Mouse (Mus musculus) R1 (cell line): Measurements from ENCODE around the gene Ifna15.
"Not testable (repeated sequence)": the region's sequence is repeated elsewhere in the genome, so short reads cannot be mapped to it uniquely, and the experiment has no call there.

Source experiments
- DNase-seq: peaks from one replicate; pipeline ENCODE4 v3.0.0-alpha.2; 2018; ENCODE audit warnings: low read depth, low spot score

Ifna15 gene

GRCm38 (mm10) chr4:88558145-88558544, at the start of gene Ifna15:
Gene Ifna15 (minus strand): TSS chr4:88558245.
- not testable (repeated sequence) for DNase-seq

GRCm38 (mm10) chr4:88603276-88603675, 45.2 kb upstream of the Ifna15 start, which contains the start of gene Ifna12:
Gene Ifna12 (minus strand): TSS chr4:88603376.
- no peak for DNase-seq

GRCm38 (mm10) chr4:88592285-88592684, 34.2 kb upstream of the Ifna15 start, which contains the start of gene Ifna9:
Gene Ifna9 (minus strand): TSS chr4:88592385.
- no peak for DNase-seq

DNA sequence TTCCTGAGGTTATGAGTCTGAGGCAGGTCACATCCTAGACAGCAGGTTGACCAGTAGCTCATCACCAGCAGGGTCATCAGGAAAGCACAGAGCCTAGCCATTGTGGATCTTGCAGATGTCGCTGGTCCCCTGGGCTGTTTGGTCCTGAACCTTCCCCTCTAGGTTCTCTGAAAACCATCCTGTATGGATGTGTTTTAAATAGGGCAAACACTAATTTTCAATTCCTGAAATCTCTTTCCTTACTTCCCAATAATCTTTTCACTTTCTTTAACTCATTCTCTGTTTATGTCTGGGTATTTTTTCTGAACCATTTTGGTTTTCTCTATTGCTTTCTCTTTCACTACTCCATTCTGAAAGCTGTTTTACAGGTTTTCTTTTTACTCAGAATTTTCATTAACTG, 13.7 kb upstream of the Ifna15 start, which contains the start of gene Ifna14:
Ifna14 (minus strand) TSS at position 101 of the 400 bp plus-strand sequence.
- DNase-seq: no peak

DNA sequence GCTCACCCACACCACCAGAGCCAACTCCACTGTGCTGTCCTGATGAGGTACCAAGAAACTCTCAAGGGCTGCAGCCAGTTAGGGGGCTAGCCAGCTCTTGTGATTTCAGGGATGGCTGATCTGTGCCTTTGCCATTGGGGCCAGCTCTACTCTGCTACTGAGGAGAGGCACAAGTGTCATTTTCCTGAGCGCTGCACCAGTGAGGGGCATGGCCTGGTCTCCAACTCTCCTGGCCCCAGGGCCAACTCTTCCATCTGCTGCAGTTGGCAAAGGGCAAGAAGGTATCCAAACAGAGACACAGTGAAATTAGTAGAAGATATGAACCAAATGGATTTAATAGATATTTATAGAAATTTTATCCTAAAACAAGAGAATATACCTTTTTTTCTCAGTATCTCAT, 3.7 kb upstream of the Ifna15 start:
- no peak for DNase-seq

DNA sequence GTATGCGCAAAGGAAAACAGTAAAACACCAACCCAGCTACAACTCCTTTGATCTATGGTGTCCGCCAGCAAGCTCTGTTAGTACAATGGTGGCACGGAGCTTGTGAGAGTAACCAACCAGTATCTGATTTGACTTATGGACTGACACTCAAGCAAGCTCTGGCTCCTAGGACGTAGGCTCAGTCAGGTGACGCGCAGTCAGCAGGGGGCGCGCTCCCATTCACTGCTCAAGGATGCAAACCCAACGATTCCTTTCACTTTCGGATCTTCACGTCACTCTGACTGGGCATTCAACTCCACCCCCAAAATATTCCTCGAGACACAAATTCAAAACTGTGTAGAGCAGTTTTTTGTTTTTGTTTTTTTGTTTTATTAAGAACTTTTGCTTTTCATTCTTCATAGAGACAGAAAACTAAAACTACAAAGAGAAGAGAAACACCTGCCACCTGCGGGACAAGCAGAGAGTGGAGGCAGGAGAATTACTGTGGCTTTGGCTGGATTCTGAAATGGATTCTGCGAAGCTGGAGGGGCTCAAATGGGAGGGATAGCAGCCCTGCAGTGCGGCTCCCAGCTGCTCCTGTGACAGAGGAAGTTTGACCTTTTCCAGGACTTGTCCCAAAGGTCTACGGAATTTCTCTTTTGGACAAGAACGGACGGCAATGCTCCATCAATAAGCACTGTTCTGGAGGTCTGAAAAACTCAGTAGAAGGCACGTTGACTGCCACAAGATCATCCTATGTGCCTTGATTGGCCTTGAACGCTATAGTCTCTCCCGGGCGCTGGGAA, 7.7 kb downstream of the Ifna15 start:
- DNase-seq: peak; percentile 79

GRCm38 (mm10) chr4:88547986-88548385, 10.1 kb downstream of the Ifna15 start:
- DNase-seq: no peak

- DNase-seq: peak; percentile 66
Observed at GRCm38 (mm10) chr4:88543649-88544234, 14.3 kb downstream of the Ifna15 start.

DNA sequence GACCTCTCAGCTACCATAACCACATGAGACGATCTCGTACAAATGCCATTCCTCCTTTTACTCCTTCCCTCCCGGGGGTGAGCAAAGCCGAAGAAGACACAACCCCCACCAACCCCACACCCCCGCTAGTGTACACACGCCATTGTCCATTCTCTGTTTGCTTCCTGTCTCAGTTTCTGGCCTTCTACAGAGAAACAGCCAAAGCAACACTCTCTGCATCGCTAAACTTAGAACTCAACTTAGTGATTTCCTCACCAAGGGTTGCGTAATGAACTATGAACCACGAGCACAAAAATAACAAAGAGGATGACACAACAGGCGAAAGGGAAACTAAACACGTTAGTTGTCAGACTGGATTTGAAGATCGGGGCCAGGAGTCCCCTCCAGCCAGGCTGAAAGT, 20.7 kb downstream of the Ifna15 start:
- no peak for DNase-seq

DNA sequence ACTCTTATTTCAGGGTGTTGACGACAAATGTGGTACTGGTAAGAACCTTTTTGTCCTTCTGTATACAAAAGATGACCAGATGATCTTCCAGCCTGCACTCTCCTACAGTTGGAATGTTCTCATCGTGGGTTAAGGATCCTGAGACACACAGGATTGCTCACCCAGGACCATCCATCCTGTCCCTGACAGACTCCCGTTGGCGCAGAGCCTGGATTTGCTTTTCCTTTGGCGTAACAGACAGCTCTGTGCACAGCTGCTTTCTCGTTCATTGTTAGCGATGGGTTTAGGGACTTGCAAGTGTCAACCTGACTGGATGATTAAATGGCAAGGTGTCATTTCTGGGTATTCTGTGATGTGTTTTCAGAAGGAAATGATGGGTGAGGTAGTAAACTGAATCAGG, 21.4 kb downstream of the Ifna15 start:
- DNase-seq: no peak

GRCm38 (mm10) chr4:88535742-88536141, 22.3 kb downstream of the Ifna15 start:
- no peak for DNase-seq

DNA sequence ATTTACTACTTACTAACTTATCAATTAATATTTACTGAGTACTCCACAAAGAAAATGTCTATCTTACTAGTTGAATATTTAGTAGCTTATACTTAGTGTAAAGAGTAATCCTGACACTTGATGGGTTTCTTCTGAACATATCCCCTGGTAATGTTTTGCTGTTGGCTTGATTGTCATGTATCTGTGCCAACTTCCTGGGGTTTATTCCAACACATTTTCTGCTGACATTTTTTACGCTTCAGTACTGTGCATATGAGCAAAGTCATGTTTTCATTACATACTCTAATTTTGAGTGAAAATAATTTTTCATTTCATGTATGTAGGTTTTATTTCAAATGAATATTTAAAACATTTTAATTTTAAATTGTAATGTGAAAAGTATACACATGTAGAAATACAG, 23.1 kb downstream of the Ifna15 start:
- no peak for DNase-seq

DNA sequence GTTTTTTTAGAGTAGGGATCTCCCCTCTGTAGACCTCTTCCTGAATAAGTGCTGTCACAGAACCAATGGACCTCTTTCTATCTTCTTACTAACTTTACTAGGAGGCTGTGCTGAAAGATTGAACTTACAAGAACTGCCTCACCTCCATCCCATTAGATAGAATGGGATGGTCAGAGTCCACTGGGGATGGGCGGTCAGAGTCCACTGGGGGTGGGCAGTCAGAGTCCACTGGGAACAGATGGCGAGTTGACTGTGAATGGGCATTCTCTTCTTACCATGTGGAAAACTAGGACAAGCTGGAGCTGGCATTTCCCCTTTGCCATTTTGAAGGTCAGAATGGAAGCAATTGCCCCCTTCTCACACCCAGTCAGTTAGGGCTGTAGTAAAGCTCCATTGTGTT, 24.5 kb downstream of the Ifna15 start:
- DNase-seq: no peak

GRCm38 (mm10) chr4:88530892-88531291, 27.2 kb downstream of the Ifna15 start:
- DNase-seq: no peak

DNA sequence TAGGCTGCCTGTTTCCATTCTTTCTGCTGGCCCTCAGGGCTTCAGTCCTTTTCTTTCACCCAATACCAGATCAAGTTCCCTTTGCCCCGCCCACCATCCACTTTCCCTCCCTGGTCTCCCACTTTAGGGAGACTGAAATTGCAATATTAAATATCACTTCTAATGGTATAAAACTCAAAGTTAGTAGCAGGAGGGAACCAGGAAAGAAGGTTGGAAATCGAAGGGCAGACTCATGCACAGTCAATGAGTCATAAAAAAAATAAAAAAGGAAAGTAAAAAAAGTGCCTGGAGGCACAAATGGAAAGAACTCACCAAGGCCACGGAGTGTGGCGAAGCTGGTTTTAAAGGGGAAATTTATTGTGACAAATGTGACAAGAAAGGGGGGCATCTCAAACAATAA, 27.8 kb downstream of the Ifna15 start:
- no peak for DNase-seq

DNA sequence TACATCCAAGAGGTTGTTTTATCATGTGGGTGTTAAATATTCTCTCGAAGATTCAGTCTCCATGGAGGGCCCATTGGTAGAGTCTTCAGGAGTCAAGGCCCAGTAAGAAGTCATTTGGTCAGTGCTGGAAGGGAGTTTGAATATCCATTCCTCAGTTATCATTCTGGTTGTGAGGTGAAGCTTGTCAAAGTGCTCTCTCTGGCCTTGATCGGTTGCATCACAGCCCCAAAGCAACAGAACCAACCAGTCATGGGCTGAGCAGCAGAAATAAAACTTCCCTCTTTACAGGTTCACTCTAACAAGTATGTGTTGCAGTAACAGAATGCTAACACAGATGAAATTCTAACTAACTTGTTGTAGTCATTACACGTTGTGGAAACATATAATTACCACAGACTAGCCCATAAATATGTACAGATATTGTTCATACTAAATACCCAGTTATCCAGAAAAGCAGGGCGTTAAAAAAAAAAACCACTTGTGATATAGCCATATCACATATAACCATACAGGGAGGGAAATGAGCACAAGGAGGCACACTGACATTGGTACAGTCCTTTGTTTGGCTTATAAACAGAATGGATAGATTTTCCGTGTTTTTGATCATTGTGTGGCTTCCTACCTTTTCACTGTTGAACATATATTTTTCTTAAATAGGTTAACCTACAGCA, 31.5 kb downstream of the Ifna15 start:
- no peak for DNase-seq

DNA sequence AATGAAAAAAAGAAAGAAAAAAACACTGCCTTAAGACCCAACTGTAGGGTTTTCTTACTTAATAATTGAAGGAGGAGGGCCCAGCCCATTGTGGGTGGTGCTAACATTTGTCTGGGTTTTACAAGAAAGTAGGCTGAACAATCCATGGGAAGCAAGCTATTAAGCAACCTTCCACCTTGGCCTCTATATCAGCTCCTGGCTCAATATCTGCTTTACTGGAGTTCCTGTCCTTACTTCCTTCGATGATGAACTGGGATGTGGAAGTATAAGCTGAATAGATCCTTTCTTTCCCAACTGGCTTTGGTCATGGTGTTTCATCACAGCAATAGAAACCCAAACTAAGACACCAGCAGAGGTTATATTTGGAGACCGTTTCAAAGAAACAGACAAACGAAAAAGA, 32.7 kb downstream of the Ifna15 start:
- DNase-seq: no peak

DNA sequence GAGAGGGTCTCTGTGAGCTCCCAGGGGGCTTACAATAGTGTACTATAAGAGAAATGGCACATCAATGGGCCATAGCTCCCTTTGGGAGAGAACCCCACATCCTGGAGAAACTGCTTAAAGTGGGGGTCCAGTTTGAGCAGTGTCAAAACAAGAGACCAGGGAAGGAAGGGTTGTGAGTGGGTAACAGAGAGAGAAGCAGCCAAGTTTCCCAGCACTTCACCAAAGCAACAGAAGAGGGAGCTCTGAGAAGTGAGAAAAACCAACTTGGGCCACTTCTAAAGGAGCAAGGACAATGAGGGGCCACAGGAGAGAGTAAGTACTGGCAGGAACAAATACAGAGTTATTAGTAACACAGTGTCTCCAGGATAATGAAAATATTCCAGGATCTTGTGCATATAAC, 34.8 kb downstream of the Ifna15 start:
- peak; percentile 24 for DNase-seq

DNA sequence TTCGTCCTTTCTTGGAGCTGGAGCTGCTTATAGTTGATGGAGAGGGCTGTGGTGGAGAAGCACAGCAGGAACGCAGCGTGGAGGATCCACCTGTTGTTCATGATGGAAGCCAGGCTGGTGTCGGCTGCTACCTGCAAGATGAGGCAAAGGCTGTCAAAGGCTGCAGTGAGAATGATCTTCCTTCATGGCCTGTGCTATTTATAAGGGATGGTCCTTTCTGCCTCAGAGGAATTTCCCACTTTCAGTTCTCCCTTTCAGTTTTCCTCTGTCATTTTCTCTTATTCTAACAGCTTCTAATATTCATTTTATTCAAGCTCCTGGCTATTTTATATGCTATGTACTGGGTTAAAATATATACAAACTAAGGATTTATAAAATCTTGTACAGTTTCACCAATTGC, 35.4 kb downstream of the Ifna15 start, which contains the start of gene Ifnb1:
Ifnb1 (minus strand) TSS at position 101 of the 400 bp plus-strand sequence.
- DNase-seq: no peak

DNA sequence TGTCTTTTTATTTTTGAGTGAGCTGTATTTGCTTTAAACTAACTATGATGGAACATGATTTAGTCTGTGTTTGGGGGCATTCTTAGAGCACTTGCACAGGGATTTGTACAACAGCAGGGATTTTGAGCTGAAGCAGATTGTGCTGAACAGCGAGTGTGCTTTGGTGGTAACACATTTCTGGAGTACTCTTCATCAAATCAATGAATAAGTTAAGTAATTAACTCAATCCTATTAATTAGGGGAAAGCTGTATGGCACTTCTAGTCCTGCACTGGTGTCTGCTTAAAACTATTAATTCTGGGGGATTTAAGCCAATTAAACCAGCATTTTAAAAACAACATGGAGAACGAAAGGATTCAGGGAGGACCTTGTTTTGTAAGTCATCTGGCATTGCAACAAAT, 40.1 kb downstream of the Ifna15 start:
- no peak for DNase-seq

DNA sequence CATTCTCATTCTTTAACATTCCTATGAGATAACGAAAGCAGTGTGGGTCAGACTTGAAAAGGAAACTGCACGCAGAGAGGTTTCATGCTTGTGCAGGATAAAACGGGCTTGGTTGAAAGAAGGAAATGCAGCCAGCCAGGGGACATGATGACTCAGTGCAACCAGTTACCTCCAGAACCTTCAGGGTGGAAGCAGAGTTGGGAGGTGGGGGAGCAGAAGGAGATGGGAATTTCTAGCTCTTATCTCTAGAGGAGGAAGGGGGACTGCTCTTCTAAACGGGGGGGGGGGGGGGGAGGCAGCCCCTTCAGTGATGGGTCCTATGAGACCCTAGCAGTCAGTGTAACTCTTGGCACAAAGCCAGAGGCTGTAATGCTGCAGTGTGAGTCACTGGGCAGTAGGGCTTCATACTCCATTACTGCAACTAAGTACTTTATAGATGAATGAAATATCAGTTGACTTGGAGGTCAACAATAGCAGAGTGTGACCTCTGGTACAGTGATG, 42.3 kb downstream of the Ifna15 start:
- no peak for DNase-seq

DNA sequence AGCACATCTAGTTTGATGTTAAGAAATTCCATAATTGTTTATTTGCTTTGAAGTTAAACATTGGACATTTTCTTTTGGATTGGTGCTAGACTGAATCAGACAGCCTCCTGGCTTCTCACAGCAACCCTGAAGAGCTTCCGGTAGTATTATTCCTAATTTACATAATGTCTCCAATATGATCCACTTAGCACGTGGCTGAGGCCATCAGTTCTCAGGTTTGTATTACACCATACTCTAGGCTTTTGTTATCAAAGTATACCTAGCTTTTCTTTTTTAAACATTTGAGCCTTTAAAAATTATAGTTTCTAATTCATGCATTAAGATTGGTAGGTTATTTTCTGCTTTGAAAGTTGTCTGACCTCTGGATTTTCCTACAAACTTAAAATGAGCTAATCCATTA, 42.8 kb downstream of the Ifna15 start:
- DNase-seq: no peak
